Mouse (Mus musculus): ENCODE results near the gene Plekha7. TPM values are rescaled to one million over a fixed set of nuclear protein-coding genes. Genes with fewer than 3 reads are reported as not detected.

The Plekha7 gene
- polyA plus RNA-seq, 1 experiment from 2014 or later: 5.4 TPM

Other genes with a start within 250 kb of the Plekha7 start
- 0.89 and 1.7 TPM in 2 replicates for gene Gm4353, start 223.7 kb downstream of the Plekha7 start, polyA plus RNA-seq (2015; fragmentation: Nextera tagmentation; extraction: Ambion mirVana)
- gene Rps13, start 25.8 kb upstream of the Plekha7 start, polyA plus RNA-seq (2015; fragmentation: Nextera tagmentation; extraction: Ambion mirVana): 511 and 555 TPM in 2 replicates
- gene Pik3c2a, start 135.1 kb upstream of the Plekha7 start, polyA plus RNA-seq (2015; fragmentation: Nextera tagmentation; extraction: Ambion mirVana): 16.4 and 17.2 TPM in 2 replicates
- gene Nucb2, start 196.0 kb upstream of the Plekha7 start, polyA plus RNA-seq (2015; fragmentation: Nextera tagmentation; extraction: Ambion mirVana): 25.0 and 29.8 TPM in 2 replicates